Mouse (Mus musculus) right cerebral cortex, postnatal 4 days (tissue): ENCODE results near the gene Wrb.
A peak's percentile ranks its signal among the peaks of the same experiment; 100 is the strongest.

ENCODE experiments used
- DNase-seq: peaks from one replicate; pipeline ENCODE4 v3.0.0-alpha.2; 2022

Gene Wrb

GRCm38 (mm10) chr16:96159091-96159731, 14.0 kb downstream of the Wrb start:
- DNase-seq, result peak; percentile 64

GRCm38 (mm10) chr16:96159794-96160346, 14.7 kb downstream of the Wrb start:
- no peak for DNase-seq

GRCm38 (mm10) chr16:96160927-96161326, 15.7 kb downstream of the Wrb start:
- no peak for DNase-seq

- DNase-seq, result no peak
Measured at GRCm38 (mm10) chr16:96161336-96161735, 16.1 kb downstream of the Wrb start.

GRCm38 (mm10) chr16:96165723-96166264, 20.6 kb downstream of the Wrb start:
- DNase-seq, result no peak

GRCm38 (mm10) chr16:96168837-96169236, 23.6 kb downstream of the Wrb start:
- DNase-seq, result no peak

- DNase-seq, result no peak
Measured at GRCm38 (mm10) chr16:96173648-96174047, 28.4 kb downstream of the Wrb start.

- no peak for DNase-seq
Measured at GRCm38 (mm10) chr16:96175399-96175798, 30.2 kb downstream of the Wrb start.

GRCm38 (mm10) chr16:96179156-96179555, 33.9 kb downstream of the Wrb start:
- no peak for DNase-seq

GRCm38 (mm10) chr16:96187619-96188018, 42.4 kb downstream of the Wrb start:
- no peak for DNase-seq

GRCm38 (mm10) chr16:96191531-96192506, 46.6 kb downstream of the Wrb start, which contains the start of gene Lca5l:
TSS of gene Lca5l (minus strand) at chr16:96192271.
- peak; percentile 100 for DNase-seq

- DNase-seq, result peak; percentile 25
Measured at GRCm38 (mm10) chr16:96199913-96200701, 54.9 kb downstream of the Wrb start, which contains the start of gene Sh3bgr. TSS of gene Sh3bgr (plus strand) at chr16:96200450.

GRCm38 (mm10) chr16:96200702-96201028, 55.5 kb downstream of the Wrb start:
- no peak for DNase-seq

GRCm38 (mm10) chr16:96201485-96202232, 56.5 kb downstream of the Wrb start:
- DNase-seq, result no peak
